Mouse (Mus musculus) heart, postnatal 0 days (tissue): Measurements from ENCODE around the gene Chn2. TPM values are rescaled to one million over a fixed set of nuclear protein-coding genes. Genes with fewer than 3 reads are reported as not detected.
A peak's percentile ranks its signal among the peaks of the same experiment; 100 is the strongest.

Experiments used
- ATAC-seq: fragments of 200-750 bp; cut with Nextera tagmentation; 2 replicates; pipeline ENCODE4 v1.8.0; 2017; ENCODE audit warnings: low read depth, moderate number of reproducible peaks, moderate library complexity; ENCODE audit not compliant: insufficient read depth
- DNase-seq: peaks from one replicate; pipeline ENCODE4 v3.0.0-alpha.2; 2016; ENCODE audit warnings: low spot score
- H3K27ac ChIP-seq: fragments of 300-500 bp; sonication (generic); 2 replicates; pipeline ENCODE4 v1.5.1; 2014; ENCODE audit warnings: low read depth, mild to moderate bottlenecking
- H3K27me3 ChIP-seq: fragments of 300-500 bp; sonication (generic); 2 replicates; pipeline ENCODE4 v1.6.1; 2014; ENCODE audit warnings: low read length, mixed read lengths; ENCODE audit not compliant: control insufficient read depth, insufficient read depth
- H3K36me3 ChIP-seq: fragments of 300-500 bp; sonication (generic); replicated peaks from 2 replicates; pipeline ENCODE4 v1.6.1; 2014; ENCODE audit warnings: low read length, mixed read lengths; ENCODE audit not compliant: control insufficient read depth, insufficient read depth
- H3K4me1 ChIP-seq: fragments of 300-500 bp; sonication (generic); 2 replicates; pipeline ENCODE4 v1.6.1; 2014; ENCODE audit warnings: antibody characterized with exemption; ENCODE audit not compliant: control insufficient read depth, insufficient read depth
- H3K4me2 ChIP-seq: fragments of 300-500 bp; sonication (generic); 2 replicates; pipeline ENCODE4 v1.6.1; 2014; ENCODE audit warnings: low read depth, mild to moderate bottlenecking, low read length, moderate library complexity
- H3K4me3 ChIP-seq: fragments of 300-500 bp; sonication (generic); 2 replicates; pipeline ENCODE4 v1.5.1; 2014; ENCODE audit warnings: low read depth, low read length
- H3K9ac ChIP-seq: fragments of 300-500 bp; sonication (generic); replicated peaks from 2 replicates; pipeline ENCODE4 v1.6.1; 2014; ENCODE audit warnings: low read depth, low read length, mixed read lengths
- H3K9me3 ChIP-seq: fragments of 300-500 bp; sonication (generic); replicated peaks from 2 replicates; pipeline ENCODE4 v1.6.1; 2016; ENCODE audit warnings: low read length; ENCODE audit not compliant: control insufficient read depth
- CTCF ChIP-seq: IDR thresholded peaks from 2 replicates; pipeline ENCODE4 v1.5.1; 2016; ENCODE audit warnings: antibody characterized with exemption, control low read depth, low read depth
- EP300 ChIP-seq: IDR thresholded peaks from 2 replicates; pipeline ENCODE4 v1.6.1; 2016; ENCODE audit warnings: antibody characterized with exemption, low read depth
- WGBS: fragments of 180-500 bp; shearing (Covaris S2); extraction: QIAGEN DNeasy Blood & Tissue Kit; methylation state at CpG from one replicate; pipeline ENCODE4 v1.1.7; 2014; 5-methylcytosine and 5-hydroxymethylcytosine counted together
- polyA plus RNA-seq: library from polyadenylated mRNA; unstranded; fragments of >200 nt; fragmentation: Nextera tagmentation; extraction: Ambion mirVana; gene quantifications from 2 replicates; pipeline ENCODE4 v1.2.1, GENCODE M21; 2015
- total RNA-seq: library from RNA; depleted of rRNA; stranded (reverse); fragments of >200 nt; gene quantifications from 2 replicates; pipeline ENCODE4 v1.2.3, GENCODE M21; 2014; ENCODE audit warnings: low replicate concordance

Chn2 gene
- total and polyA plus RNA-seq, 2 experiments from 2014 or later = 2.0 to 12.2 TPM

- Histone ChIP-seq H3K36me3 (no peaks in the 10 kb centered on the region), H3K27me3 (no peaks in the 10 kb centered on the region), H3K9ac (no peak overlapping the region), H3K4me2 (no peak overlapping the region), H3K4me1 (peaks cover 24% of the 10 kb centered on the region), H3K27ac (no peak overlapping the region), H3K4me3 (no peak overlapping the region), H3K9me3 (no peaks in the 10 kb centered on the region)
- no peak for TF ChIP-seq EP300
- no peak for TF ChIP-seq CTCF
- ATAC-seq (no peak), DNase-seq (no peak)
- 83% methylated on average over 6 of the region's 6 CpGs for WGBS
These were observed 44.7 kb downstream of the Chn2 start for GRCm38 (mm10) chr6:54084046-54084445.

GRCm38 (mm10) chr6:54085009-54085408, 45.7 kb downstream of the Chn2 start:
- no peak overlapping the region for H3K4me2 ChIP-seq
- H3K9me3 ChIP-seq = no peaks in the 10 kb centered on the region
- no peak overlapping the region for H3K9ac ChIP-seq
- no peak overlapping the region for H3K4me3 ChIP-seq
- H3K27me3 ChIP-seq = no peaks in the 10 kb centered on the region
- DNase-seq (peak; percentile 66), ATAC-seq (peak; percentile 89)
- H3K27ac ChIP-seq = no peak overlapping the region
- no peaks in the 10 kb centered on the region for H3K36me3 ChIP-seq
- TF ChIP-seq CTCF = no peak
- TF ChIP-seq EP300 = no peak; the same call in 1 of the 2 replicates
- peaks cover 24% of the 10 kb centered on the region for H3K4me1 ChIP-seq
- WGBS = 30% methylated on average over 9 of the region's 9 CpGs

- no peaks in the 10 kb centered on the region for H3K27me3 ChIP-seq
- ATAC-seq (no peak), DNase-seq (no peak)
- TF ChIP-seq CTCF (no peak), EP300 (no peak)
- no peaks in the 10 kb centered on the region for H3K36me3 ChIP-seq
- 56% methylated on average over 4 of the region's 4 CpGs for WGBS
- no peak overlapping the region for H3K4me2 ChIP-seq
- H3K9me3 ChIP-seq = no peaks in the 10 kb centered on the region
- no peak overlapping the region for H3K9ac ChIP-seq
- no peak overlapping the region for H3K4me3 ChIP-seq
- H3K27ac ChIP-seq = no peak overlapping the region
- peaks cover 15% of the 10 kb centered on the region; the same call in 1 of the 2 replicates for H3K4me1 ChIP-seq
These were observed 48.8 kb downstream of the Chn2 start for GRCm38 (mm10) chr6:54088168-54088567.

GRCm38 (mm10) chr6:54090822-54091221, 51.5 kb downstream of the Chn2 start:
- 58% methylated on average over 3 of the region's 3 CpGs for WGBS
- no peak overlapping the region for H3K4me2 ChIP-seq
- H3K4me3 ChIP-seq = no peak overlapping the region
- TF ChIP-seq EP300 (no peak), CTCF (no peak)
- H3K9me3 ChIP-seq = no peaks in the 10 kb centered on the region
- no peaks in the 10 kb centered on the region for H3K4me1 ChIP-seq
- no peak for ATAC-seq
- H3K9ac ChIP-seq = no peak overlapping the region
- H3K27me3 ChIP-seq = no peaks in the 10 kb centered on the region
- H3K27ac ChIP-seq = no peak overlapping the region
- DNase-seq = no peak
- no peaks in the 10 kb centered on the region for H3K36me3 ChIP-seq

GRCm38 (mm10) chr6:54092920-54093319, 53.6 kb downstream of the Chn2 start:
- Histone ChIP-seq H3K27me3 (no peaks in the 10 kb centered on the region), H3K36me3 (no peaks in the 10 kb centered on the region), H3K4me2 (no peak overlapping the region), H3K9me3 (no peaks in the 10 kb centered on the region), H3K4me1 (peaks cover 3% of the 10 kb centered on the region; the same call in 1 of the 2 replicates), H3K4me3 (no peak overlapping the region), H3K9ac (no peak overlapping the region), H3K27ac (no peak overlapping the region)
- no peak for ATAC-seq
- WGBS = 84% methylated on average over 3 of the region's 3 CpGs
- DNase-seq = no peak
- TF ChIP-seq CTCF (no peak), EP300 (no peak)

GRCm38 (mm10) chr6:54096147-54096761, 56.9 kb downstream of the Chn2 start:
- Histone ChIP-seq H3K27ac (no peak overlapping the region), H3K4me3 (no peak overlapping the region), H3K36me3 (no peaks in the 10 kb centered on the region), H3K9ac (no peak overlapping the region), H3K4me2 (no peak overlapping the region), H3K9me3 (no peaks in the 10 kb centered on the region), H3K4me1 (peaks cover 10% of the 10 kb centered on the region; the same call in 1 of the 2 replicates), H3K27me3 (no peaks in the 10 kb centered on the region)
- TF ChIP-seq EP300 (no peak), CTCF (no peak)
- WGBS = 52% methylated on average over 6 of the region's 6 CpGs
- ATAC-seq (no peak), DNase-seq (no peak)
